Mouse (Mus musculus) lung, postnatal 0 days (tissue): Measurements from ENCODE around the gene Sobp. TPM values are rescaled to one million over a fixed set of nuclear protein-coding genes. Genes with fewer than 3 reads are reported as not detected.

Experiments
- ATAC-seq: fragments of 200-750 bp; cut with Nextera tagmentation; 2 replicates; pipeline ENCODE4 v1.8.0; 2017; ENCODE audit warnings: moderate library complexity
- DNase-seq: peaks from one replicate; pipeline ENCODE4 v3.0.0-alpha.2; 2016; ENCODE audit warnings: low spot score
- H3K27ac ChIP-seq: fragments of 300-500 bp; sonication (generic); 2 replicates; pipeline ENCODE4 v1.5.1; 2014; ENCODE audit warnings: antibody characterized with exemption, mild to moderate bottlenecking, low read length, mixed read lengths
- H3K27me3 ChIP-seq: fragments of 300-500 bp; sonication (generic); replicated peaks from 2 replicates; pipeline ENCODE4 v1.6.1; 2014; ENCODE audit warnings: low read length, mixed read lengths; ENCODE audit not compliant: insufficient read depth
- H3K36me3 ChIP-seq: fragments of 300-500 bp; sonication (generic); 2 replicates; pipeline ENCODE4 v1.6.1; 2014; ENCODE audit warnings: low read length, mixed read lengths; ENCODE audit not compliant: insufficient read depth
- H3K4me1 ChIP-seq: fragments of 300-500 bp; sonication (generic); 2 replicates; pipeline ENCODE4 v1.6.1; 2014; ENCODE audit warnings: antibody characterized with exemption, low read depth, low read length, mixed read lengths; ENCODE audit not compliant: insufficient read depth
- H3K4me2 ChIP-seq: fragments of 300-500 bp; sonication (generic); replicated peaks from 2 replicates; pipeline ENCODE4 v1.6.1; 2014; ENCODE audit warnings: low read depth, mild to moderate bottlenecking, low read length, moderate library complexity, mixed read lengths
- H3K4me3 ChIP-seq: fragments of 300-500 bp; sonication (generic); 2 replicates; pipeline ENCODE4 v1.5.1; 2014; ENCODE audit warnings: low read depth, low read length
- H3K9ac ChIP-seq: fragments of 300-500 bp; sonication (generic); replicated peaks from 2 replicates; pipeline ENCODE4 v1.6.1; 2014; ENCODE audit warnings: low read depth, mild to moderate bottlenecking
- H3K9me3 ChIP-seq: fragments of 300-500 bp; sonication (generic); 2 replicates; pipeline ENCODE4 v1.6.1; 2016; ENCODE audit warnings: low read length, mixed read lengths
- CTCF ChIP-seq: IDR thresholded peaks from 2 replicates; pipeline ENCODE4 v1.5.1; 2016; ENCODE audit warnings: antibody characterized with exemption, mild to moderate bottlenecking
- EP300 ChIP-seq: IDR thresholded peaks from 2 replicates; pipeline ENCODE4 v1.6.1; 2016; ENCODE audit warnings: antibody characterized with exemption, mild to moderate bottlenecking, control low read depth
- WGBS: fragments of 180-500 bp; shearing (Covaris S2); extraction: QIAGEN DNeasy Blood & Tissue Kit; methylation state at CpG from one replicate; pipeline ENCODE4 v1.1.7; 2014; 5-methylcytosine and 5-hydroxymethylcytosine counted together
- polyA plus RNA-seq: library from polyadenylated mRNA; unstranded; fragments of >200 nt; fragmentation: Nextera tagmentation; extraction: Ambion mirVana; gene quantifications from 2 replicates; pipeline ENCODE4 v1.2.1, GENCODE M21; 2015

Gene Sobp
- polyA plus RNA-seq, 1 experiment from 2014 or later = 0.27 TPM

DNA sequence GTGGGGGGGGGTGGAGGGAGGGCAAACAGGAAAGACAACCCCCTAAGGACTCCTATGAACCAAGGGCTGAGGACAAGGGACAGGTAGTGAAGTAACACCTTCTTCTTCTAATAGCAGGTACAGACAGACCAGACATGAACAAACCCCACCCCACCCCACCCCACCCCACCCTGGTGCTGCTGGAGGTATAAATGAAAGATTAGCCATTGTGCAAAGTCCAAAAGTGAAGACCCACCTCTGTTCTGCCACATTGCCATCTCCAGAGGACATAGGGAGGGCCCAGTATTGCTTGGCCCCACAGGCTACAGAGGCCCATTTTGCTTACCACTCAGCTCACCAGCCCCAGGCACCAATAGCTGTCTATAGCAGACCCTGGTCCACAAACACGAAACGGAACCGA is 219.1 kb downstream of the Sobp start:
- WGBS = 96% methylated on average over 3 of the region's 3 CpGs
- Histone ChIP-seq H3K9me3 (no peaks in the 10 kb centered on the region), H3K36me3 (no peaks in the 10 kb centered on the region), H3K4me3 (no peak overlapping the region), H3K27me3 (no peaks in the 10 kb centered on the region), H3K4me2 (no peak overlapping the region), H3K27ac (no peak overlapping the region), H3K9ac (no peak overlapping the region), H3K4me1 (no peaks in the 10 kb centered on the region)
- ATAC-seq = no peak
- no peak for DNase-seq
- no peak for TF ChIP-seq EP300
- no peak for TF ChIP-seq CTCF

DNA sequence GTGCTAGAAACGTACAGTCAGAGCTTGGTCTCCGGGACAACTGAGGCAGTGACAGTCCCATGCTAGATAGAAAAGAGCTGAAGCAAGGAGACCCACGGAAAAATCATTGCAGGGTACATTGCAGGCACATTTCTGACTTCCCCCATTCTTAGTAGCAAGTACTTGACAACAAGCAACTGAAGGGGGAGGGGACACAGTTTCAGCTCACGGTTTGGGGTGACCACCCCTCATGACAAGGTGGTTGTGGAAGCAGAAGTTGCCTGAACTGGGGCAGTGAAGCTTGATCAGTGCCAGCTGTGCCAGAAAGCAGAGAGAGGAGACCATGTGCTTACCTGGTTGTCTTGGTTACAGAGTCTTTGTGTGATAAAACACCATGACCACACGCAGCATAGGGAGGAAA is 220.7 kb downstream of the Sobp start:
- H3K27me3 ChIP-seq = peaks cover 4% of the 10 kb centered on the region; the same call in 1 of the 2 replicates
- no peak overlapping the region for H3K27ac ChIP-seq
- H3K4me1 ChIP-seq = no peaks in the 10 kb centered on the region
- no peak overlapping the region for H3K9ac ChIP-seq
- no peaks in the 10 kb centered on the region for H3K36me3 ChIP-seq
- H3K4me3 ChIP-seq = no peak overlapping the region
- H3K9me3 ChIP-seq = no peaks in the 10 kb centered on the region
- H3K4me2 ChIP-seq = no peak overlapping the region
- no peak for DNase-seq
- 55% methylated on average over 5 of the region's 5 CpGs for WGBS
- TF ChIP-seq CTCF (no peak), EP300 (no peak)
- no peak for ATAC-seq

Other genes starting within 250 kb of the Sobp start
- gene 9030612E09Rik, start 174 bp upstream of the Sobp start, polyA plus RNA-seq = 0.16 TPM in 1 of 2 replicates, not detected in the other
- 4.5 and 5.1 TPM in 2 replicates for gene Pdss2, start 47.0 kb upstream of the Sobp start, polyA plus RNA-seq